Mouse (Mus musculus) large intestine, adult 2 months (tissue): ENCODE results near the gene Trip12. TPM values are rescaled to one million over a fixed set of nuclear protein-coding genes. Genes with fewer than 3 reads are reported as not detected.

ENCODE experiments used
- DNase-seq: peaks from one replicate; pipeline ENCODE4 v3.0.0-alpha.2; 2012; ENCODE audit warnings: low read depth, low spot score
- WGBS: fragments of 180-500 bp; shearing (Covaris S2); methylation state at CpG from one replicate; pipeline ENCODE4 v1.1.7; 2018; 5-methylcytosine and 5-hydroxymethylcytosine counted together
- polyA plus RNA-seq: library from polyadenylated mRNA; depleted of rRNA; stranded (reverse); fragments of >200 nt; gene quantifications from 2 replicates; pipeline ENCODE4 v1.2.3, GENCODE M21; 2012; rRNA removed

Trip12 gene
- 20.8 and 26.5 TPM in 2 replicates for polyA plus RNA-seq

DNA sequence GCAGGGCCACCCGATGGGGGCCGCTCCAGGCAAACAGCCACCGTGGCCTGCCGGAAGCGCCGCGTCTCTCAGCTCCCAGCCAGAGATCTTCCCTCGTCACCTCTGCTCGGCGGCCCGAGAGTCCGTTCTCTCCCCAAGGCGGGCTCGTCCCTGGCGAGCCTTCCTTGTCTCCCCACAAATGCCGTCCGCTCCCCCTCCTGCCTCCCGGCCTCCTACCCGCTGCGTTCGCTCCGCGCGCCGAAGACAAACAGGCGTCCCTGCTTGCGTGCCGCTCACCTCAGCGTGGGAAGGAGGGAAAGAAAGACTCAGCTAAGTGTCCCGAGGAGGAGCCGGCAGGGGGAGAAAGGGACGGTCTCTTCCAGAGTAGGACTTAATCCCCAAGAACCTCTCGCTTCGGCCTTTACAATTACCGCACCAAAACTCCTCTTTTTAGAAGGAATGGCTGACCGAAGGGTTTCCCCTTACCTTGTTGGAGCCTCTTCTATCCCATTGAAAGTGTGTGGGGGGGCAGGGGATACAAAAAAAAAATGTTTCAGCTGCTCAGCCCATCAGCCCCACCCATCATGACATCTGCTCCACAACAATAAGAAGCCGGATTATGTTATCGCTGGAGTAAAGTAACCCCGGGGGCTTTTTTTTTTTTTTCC lies at the start of gene Trip12:
TSS of gene Trip12 (minus strand) at position 499 of the 647 bp plus-strand sequence.
- WGBS, result under 1% methylated on average over 39 of the region's 39 CpGs
- peak; percentile 32 for DNase-seq

DNA sequence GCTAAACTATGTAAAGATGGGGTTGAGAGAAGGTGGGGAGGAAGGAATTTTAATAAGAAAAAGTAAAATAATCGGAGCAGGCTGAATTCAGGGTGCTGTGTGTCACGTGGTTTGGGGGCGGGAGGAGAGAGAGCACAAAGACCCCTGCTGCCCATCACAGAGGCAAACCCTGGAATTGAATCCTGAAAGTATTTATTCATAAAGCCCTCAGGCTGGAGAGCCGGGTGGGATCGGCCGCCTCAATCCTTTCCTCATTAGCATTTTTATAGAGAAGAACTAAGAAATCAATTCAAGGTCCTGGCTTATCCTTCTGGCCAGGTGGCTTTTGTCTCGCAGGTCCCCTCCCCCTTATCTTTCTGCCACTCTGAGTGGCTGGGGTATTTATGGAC lies 49.7 kb upstream of the Trip12 start:
- WGBS, result 55% methylated on average over 7 of the region's 7 CpGs
- DNase-seq, result no peak

DNA sequence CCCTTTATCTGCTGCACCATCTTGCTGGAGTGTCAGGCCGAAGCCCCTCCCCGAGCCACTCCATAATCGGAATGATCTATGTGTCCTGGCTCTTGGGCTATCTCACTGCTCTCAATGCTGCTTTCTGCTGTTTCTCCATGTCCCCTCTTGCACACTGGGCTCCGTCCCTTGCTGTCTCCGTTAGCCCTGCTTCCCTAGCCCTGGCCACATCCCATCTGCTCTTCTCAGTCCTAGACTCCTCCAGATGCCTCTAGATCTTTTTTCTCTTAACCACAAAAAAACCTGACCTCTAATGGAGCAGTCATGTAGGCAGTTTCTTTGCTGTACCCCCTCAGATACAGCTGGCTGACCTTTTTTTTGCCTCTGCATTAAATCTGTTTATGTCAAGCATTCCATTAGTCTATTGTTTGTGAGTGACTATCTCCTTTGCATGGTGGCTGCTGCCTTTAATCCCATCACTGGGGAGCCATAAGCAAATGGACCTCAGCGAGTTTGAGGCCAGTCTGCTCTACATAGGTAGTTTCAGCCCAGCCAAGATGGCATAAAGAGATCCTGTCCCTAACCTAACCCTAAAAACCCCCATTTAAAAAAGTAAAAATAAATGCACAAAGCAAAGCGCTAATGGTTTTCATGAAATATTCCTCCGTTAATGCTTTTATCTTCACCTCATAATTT lies 49.2 kb upstream of the Trip12 start:
- DNase-seq, result no peak
- WGBS, result 76% methylated on average over 8 of the region's 8 CpGs

DNA sequence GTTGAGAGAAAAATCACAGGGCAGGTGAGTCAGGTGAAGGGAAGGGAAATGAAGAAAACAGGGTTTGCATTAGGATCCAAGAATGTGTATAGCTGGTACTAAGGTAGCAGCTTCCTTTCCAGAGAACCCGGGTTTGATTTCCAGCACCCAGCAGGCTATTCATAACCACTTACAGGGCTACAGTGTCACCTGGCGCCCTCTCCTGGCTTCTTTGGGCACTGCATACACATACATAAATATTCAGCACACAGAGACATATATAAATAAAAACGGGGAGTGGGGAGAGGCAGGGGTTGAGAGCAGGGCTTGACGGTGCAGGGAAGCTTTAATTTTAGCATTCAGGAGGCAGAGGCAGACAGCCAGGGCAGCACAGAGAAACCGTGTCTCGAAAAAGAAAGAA lies 45.6 kb upstream of the Trip12 start:
- no peak for DNase-seq
- 89% methylated on average over 6 of the region's 6 CpGs for WGBS

DNA sequence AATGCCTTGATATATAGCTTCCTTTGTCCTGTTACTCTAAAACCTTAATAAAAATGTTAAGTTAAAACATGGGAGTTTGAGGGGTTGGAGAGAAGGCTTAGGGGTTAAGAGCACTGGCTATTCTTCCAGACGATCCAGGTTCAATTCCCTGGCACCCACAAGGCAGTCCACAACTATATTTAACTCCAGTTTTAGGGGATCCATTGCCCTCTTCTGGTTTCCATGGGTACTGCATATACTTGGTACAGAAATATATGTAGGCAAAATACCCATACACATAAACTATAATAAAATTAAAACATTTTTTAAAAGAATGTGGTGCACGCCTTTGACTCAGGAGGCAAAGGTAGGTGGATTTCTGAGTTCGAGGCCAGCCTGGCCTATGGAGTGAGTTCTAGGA lies 44.9 kb upstream of the Trip12 start:
- DNase-seq, result no peak
- WGBS, result 78% methylated on average over 3 of the region's 3 CpGs

DNA sequence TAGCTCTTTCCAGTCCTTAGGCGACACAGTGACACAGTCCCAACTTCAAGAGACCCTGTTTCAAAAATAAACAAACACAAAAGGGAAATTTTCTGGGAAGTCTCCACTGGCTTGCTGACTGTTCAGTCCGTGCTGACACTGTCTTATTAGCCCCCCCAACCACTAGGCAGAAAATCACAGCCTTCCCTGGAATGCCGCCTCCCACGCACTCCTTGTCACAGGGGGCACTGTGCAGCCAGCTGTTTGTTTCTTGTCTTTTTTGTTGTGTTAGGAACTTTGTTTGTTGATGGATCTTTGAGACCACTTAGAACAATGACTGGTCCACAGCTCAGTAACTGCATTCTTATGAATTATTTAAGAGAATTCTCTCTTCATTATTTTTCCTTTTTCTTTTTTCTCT lies 43.6 kb upstream of the Trip12 start:
- 69% methylated on average over 4 of the region's 4 CpGs for WGBS

DNA sequence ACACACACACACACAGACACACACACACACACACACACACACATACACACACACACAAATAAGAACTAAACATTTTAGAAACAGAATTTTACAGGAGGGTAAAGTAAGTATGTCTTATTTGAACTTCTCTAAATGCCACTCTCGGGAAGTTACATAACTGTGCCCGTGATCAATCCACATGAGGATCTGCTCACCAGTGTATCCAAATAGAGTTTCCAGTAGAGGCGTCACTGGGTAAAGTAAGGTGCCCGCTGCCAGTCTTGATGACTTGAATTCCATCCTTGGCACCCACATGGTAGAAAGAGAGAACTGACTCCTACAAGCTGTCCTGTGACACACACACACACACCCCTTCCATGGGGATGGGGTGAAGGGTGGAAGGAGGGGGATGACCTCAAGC lies 42.6 kb upstream of the Trip12 start:
- no peak for DNase-seq
- 93% methylated on average over 4 of the region's 4 CpGs for WGBS

More for the DNA sequence above, 43.6 kb upstream of the Trip12 start:
- no peak for DNase-seq

DNA sequence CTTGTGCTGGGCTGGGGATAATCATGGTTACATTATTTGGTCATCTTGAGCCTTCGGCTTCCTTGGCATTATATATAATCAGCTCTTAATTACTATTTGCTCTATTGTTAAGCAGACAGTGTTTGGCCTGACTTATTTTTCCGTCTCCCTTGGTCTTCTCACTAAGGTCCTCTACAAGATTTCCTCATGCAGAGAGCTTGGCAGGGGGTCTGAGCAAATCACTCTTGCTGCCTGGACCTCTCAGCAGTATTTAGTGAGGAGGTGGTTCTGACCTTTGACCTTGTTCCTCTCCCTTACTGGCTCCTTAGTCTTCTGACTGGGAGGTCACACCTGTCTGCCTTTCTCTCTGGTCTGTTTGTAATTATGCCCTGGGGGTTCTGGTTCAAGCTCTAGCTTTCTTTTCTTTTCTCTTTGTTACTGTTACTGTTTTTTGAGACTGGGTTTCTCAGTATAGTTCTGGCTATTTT lies 41.8 kb upstream of the Trip12 start:
- 74% methylated on average over 2 of the region's 2 CpGs for WGBS
- no peak for DNase-seq

DNA sequence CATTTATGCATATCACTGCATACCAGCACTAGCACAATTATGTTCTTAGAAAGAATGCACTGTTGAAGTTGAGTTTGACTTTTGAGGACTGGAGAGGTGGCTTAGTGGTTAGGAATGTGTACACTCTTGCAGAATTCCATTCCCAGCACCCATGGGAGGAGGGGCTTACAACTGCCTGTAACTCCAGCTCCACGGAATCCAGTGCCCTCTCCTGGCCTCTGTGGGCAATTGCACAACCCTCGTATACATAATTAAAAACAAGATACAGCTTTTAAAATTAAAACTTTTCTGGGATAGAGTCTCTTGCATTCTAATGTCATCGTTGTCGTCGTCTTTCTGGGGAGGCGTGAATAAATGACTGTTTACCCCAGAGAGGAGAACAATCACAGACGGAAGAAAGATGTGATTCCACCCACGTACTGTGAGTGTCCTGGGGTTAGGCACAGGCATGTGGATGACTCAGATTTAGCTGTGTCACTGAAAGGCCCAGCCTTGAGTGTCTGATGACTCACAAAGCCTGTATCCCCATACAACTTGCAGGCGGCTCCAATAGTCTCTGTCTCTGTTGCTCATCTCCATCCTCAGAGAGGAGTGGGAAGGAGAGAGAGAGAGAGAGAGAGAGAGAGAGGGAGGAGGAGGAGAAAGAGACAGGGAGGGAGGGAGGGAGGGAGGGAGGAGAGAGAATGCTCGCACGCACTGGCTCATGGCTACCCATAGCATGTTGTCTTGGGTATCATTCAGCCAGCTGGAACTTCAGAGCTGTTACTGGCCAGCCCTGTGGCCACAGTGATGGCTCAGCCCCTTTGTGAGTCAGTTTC lies 41.1 kb upstream of the Trip12 start:
- WGBS, result 60% methylated on average over 11 of the region's 11 CpGs
- no peak for DNase-seq

DNA sequence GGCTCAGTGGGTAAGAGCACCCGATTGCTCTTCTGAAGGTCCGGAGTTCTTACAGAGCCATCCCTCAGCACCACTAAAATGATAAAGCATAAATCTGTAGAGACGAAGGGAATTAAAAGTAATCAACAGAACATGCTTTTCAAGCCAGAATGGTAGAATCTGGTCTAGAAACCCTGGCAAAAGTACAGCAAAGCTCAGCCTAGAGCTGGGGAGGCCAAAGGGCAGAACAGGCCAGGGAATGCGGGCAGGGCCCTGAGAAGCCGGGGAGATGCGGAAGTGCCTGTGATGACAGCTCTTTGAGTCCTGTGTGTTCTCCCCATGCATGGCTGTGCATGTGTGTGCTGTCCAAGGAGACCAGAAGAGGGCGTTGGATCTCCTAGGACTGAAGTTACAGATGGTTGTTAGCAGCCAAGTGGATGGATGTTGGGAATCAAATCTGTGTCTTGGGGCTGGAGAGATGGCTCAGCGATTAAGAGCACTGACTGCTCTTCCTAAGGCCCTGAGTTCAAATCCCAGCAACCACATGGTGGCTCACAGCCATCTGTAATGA lies 39.3 kb upstream of the Trip12 start:
- DNase-seq, result no peak
- 90% methylated on average over 8 of the region's 8 CpGs for WGBS

DNA sequence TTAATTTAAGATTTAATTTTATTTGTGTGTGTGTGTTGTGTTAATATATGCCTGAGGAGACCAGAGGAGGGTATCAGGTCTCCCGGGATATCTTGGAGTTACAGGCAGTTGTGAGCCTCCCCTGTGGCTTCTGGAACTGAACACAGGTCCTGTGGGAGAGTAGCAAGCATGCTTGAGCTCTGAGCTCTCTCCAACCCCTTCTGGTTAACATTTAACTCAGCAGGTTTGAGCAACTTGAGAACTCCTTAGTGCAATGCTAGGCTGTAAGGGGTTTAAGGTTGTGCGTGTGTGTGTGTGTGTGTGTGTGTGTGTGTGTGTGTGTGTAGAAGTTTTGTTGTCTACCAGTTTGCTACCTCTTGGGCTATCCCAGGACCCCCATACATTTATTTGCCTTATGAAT lies 37.3 kb upstream of the Trip12 start:
- 60% methylated on average over 2 of the region's 2 CpGs for WGBS
- no peak for DNase-seq

DNA sequence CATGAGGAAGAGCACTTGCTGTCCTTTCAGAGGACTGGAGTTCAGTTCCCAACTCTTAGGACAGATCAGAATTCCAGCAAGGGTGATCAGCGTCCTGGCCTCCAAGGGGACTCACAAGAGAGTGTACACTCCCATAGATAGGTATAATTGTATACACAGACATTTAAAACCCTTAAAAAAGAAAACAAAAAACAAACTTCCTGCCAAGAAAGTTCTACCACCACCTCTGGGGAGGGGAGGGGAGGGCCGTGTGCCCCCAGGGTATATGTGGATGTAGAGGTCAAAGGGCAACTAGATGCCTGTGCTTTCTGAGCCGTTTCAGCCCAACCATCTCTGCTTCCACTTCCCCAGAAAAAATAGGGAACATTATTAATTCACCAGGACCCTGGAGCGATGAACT lies 32.6 kb upstream of the Trip12 start:
- no peak for DNase-seq

DNA sequence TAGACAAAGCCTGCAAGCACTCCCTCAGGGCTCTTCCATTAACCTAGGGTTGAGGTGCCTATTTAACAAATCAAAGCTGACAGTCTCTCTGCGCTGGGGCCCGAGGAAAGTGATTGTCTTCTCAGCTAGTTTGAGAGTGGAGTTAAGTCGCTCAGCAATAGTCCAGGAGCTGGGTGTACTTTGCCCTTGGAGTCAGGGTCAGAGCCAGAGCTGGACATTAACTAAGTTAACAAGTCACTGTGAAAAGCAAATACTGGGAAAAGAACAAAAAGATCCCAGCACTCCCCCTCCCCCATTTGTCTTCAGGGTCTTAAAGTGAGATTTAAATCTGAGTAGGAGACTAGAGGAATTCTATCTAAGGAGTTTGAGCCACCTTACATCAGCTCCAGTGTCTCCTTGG lies 31.8 kb upstream of the Trip12 start:
- WGBS, result 44% methylated on average over 3 of the region's 3 CpGs
- no peak for DNase-seq

More for the DNA sequence above, 32.6 kb upstream of the Trip12 start:
- 62% methylated on average over 4 of the region's 4 CpGs for WGBS

DNA sequence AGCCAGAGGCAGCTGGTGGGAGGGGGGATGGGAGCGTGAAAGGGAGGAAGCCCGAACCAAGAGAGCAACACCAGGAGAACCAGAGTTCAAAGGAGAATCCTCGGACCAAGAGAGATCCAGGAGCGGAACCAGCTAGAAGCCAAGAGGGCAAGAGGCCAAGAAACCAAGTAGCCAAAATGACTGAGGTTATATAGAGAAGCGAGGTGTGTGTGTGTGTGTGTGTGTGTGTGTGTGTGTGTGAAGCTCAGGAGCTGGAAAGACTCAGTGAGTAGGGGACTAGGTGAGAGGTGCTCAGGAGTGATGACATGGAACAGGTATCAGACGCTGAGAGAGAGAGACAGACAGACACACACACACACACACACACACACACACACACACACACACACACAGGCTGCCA lies 30.8 kb upstream of the Trip12 start:
- 69% methylated on average over 6 of the region's 6 CpGs for WGBS
- no peak for DNase-seq

DNA sequence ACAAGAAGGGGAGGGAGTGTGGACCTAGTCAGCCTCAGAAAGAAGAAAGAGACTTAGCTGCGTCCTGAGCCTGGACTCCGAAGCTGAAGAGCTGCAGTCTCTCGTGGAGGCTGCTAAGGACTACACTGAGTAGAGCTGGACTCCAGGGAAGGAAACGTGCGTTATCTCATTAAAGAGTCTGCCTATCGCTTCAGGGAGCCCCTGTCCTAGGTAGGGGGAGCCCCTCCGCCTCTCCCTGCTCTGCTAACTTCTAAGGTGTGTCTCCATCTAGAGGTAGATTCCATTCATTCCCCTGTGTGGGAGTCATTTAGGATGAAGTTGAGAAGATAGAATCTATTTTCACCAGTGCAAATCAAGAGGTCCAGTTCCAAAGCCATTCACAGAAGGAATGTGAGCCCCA lies 29.2 kb upstream of the Trip12 start:
- DNase-seq, result no peak
- WGBS, result 66% methylated on average over 7 of the region's 7 CpGs

DNA sequence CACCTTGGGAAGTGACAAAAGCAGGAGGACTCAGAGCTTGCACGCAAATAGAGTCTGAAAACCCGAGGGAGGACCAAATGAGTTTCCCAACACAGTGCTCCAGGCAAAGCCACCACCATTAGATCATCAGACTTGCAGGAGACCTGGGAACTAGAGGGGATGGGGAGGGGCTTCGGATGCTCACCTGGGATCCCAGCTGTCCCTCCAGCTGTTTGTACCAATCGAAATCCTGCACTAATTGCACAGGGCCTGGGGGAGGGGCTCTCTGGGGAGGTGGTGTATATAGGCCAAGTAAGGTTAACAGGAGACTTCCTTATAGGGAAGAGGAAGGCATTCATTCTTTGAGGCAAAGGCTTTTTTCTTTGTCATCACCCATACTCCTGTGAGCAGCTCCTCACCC lies 28.5 kb upstream of the Trip12 start:
- whole genome bisulfite sequencing, result 71% methylated on average over 4 of the region's 4 CpGs
- no peak for DNase-seq

DNA sequence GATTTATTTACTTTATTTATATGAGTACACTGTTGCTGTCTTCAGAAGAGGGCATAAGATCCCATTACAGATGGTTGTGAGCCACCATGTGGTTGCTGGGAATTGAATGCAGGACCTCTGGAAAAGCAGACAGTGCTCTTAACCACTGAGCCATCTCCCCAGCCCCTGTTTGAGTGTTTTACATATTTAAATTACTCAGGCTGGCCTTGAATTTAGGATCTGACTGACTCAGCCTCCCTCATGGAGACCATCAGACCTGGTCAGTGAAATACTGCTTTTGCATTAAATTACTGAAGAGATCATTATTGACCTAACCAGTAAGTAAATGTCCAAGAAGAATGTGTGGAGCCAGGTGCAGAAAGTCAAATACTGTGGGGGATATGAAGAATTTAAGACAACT lies 28.0 kb upstream of the Trip12 start:
- DNase-seq, result no peak

DNA sequence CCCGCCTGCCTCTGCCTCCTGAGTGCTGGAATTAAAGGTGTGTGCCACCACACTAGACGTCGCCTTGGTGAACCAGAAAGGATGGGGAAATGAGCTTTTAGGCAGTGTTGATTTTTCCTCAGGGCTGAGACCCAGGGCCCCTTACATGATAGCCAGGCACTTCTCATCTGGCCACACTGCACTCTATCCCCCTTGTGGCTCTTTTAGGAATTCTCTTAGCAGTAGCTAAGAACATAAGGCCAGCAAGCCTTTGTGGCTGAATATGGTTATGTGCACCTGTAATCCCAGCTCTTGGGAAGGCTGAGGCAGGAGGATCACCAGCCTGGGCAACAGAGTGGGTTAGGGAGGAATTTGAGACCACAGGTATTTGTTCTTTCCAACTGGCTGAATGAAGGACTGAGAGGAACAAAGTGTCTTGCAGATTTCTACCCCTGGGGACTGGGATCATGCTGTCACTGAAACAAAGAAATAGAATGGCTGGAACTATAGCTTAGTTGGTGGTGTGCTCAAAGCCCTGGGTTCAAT lies 26.5 kb upstream of the Trip12 start:
- 93% methylated on average over 3 of the region's 3 CpGs for WGBS
- DNase-seq, result no peak

DNA sequence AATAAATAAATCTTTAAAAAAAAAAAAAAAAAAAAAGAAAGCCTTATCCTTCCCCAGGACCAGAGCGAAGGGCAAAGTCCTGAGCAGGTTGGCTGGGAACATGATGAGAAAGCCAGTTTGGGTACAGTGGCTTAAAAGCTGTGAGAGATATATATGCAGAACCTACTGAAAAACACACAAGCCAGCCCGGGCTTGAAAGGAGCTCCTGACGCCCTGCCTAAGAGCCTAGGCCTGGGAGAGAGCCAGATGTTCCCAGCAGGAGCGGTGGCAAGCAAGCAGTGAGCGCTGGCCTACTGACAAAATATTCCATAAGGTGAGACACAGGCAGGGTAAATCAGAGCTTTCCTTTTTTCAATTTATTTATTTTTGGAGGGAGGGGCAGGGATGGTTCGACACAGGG lies 25.9 kb upstream of the Trip12 start:
- no peak for DNase-seq
- WGBS, result 86% methylated on average over 6 of the region's 6 CpGs

DNA sequence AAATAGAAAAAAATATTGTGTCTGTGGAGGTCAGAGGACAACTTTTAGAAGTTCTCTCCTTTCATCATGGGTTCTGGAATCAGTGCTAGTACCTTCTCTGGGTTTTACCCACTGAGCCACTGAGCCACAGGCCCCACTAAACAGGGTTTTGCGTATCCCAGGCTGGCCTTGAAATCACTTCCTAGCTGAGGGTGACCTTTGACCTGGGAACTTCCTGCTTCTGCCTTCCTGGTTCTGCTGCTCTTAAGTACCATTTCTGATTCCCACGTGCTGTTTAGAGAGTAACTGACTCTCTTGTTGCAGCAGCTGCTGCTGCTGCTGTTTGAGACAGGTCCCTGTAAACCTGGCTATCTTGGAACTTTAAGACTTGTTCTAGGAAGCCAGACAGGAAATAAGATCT lies 24.3 kb upstream of the Trip12 start:
- WGBS, result 28% methylated on average over 2 of the region's 2 CpGs

More for the DNA sequence above, 24.3 kb upstream of the Trip12 start:
- DNase-seq, result no peak
